Mouse (Mus musculus): ENCODE results near the gene Mogs. TPM values are rescaled to one million over a fixed set of nuclear protein-coding genes. Genes with fewer than 3 reads are reported as not detected.

Mogs gene
- total RNA-seq, 1 experiment from 2014 or later: 51.1 TPM

DNA sequence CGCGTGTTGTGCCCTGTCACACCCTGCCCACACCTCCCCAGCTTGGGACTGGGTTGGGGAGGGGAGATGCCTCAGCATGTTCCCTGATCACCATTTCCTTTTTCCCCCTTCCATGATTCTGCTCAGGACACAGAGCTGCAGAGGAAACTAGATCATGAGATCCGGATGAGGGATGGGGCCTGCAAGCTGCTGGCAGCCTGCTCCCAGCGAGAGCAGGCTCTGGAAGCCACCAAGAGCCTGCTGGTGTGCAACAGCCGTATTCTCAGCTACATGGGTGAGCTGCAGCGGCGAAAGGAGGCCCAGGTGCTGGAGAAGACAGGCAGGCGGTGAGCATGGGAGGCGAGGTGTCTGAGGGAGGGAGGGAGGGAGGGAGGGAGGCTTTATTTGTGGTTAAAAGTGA lies 30.5 kb downstream of the Mogs start:
- DNase-seq: no peak

DNA sequence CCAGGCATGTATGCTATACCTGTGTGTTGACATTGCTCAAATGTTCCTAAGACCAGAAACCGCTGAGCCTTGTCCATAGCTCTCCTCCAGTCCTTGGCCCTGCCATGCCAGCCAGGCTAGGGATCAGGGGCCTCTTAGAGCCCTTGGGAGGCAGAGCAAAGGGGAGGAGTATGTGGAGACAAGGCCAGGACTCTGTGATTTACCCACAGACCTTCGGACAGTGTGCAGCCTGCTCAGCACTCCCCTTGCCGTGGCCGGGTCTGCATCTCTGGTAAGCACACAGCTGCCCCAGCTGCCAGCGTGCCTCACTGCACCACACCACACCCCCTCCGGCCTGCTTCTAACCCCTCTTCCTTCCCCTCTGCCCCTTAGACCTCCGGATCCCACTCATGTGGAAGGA lies 32.0 kb downstream of the Mogs start:
- DNase-seq: peak; percentile 72

DNA sequence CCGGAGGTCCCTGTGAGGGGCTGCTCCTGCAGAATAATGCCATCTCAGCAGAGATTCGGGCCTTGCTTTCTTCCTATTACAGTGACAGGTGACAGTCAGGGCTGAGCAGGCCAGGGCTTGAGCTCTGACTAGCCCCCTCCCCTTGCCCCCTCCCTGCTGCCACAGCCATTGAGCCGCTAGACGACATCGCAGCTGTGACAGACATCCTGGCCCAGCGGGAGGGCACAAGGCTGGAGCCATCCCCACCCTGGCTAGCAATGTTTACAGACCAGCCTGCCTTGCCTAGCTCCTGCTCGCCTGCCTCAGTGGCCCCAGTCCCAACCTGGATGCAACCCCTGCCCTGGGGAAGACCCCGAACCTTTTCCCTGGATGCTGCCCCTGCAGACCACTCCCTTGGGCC lies 36.4 kb downstream of the Mogs start:
- no peak for DNase-seq

DNA sequence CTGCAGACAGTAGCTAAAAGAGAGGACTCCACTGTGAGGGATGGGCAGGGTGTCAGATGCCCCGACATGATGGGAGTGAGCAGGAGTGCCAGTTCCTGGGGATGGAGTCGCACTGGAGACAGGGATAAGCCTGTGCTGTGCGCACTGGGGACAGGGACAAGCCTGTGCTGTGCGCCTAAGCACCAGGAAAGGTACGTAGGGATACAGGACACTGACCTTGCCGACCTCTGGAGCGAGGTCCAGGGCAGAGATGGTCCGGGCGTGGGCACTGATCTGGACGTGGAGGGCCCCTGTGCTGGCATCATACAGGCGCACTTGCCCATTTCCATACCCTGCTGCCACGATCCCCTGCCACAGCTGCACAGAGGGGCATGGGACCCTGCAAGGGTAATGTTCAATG lies 37.7 kb downstream of the Mogs start:
- DNase-seq: no peak

DNA sequence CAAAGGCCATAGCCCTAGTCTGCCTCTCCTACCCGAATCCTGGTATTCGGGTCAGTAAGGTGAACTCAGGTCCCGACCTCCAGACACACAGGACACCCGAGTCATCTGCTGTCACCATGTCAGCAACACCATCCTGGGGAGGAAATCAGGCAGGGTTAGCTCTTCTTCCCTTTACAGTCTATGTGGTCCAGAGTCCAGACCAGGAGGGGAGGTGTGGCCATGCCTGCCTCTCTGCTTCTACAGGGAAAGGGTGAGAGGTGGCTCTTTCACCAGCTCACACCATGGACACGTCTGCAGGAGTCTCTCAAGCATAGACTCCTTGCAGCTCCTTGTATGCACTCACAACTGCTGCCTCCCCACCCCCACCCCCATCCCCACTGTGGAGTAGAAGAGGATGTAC lies 38.2 kb downstream of the Mogs start:
- DNase-seq: no peak

DNA sequence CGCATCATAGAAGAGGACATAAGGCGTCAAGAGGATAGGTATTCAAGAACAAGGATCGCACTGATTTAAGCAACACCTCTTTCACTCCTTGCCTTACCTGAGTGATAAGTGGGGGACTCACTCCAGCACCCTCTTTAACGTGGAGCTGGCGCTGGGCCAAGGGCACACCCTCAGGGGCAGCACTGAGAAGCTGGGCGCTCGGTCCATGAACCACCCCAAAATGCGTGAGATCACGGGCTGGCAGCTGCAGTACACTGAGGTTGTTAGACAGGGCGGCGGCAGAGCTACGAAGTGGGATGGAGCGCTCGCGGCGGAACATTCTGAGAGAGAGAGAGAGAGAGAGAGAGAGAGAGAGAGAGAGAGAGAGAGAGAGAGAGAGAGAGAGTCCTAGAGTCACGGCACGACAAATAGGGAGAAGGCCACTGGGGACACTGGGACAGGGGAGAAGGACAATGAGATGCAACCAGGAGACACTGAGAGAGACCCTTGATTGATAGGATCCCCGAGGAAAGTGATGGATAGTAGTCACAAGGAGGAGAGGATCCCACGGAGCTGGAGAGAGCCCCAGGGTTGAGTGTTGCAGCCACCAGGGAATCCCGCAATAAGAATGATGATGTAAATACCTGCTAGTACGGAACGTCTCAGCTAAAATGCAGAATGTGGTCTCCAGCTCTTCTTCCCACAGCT lies 40.4 kb downstream of the Mogs start:
- no peak for DNase-seq

DNA sequence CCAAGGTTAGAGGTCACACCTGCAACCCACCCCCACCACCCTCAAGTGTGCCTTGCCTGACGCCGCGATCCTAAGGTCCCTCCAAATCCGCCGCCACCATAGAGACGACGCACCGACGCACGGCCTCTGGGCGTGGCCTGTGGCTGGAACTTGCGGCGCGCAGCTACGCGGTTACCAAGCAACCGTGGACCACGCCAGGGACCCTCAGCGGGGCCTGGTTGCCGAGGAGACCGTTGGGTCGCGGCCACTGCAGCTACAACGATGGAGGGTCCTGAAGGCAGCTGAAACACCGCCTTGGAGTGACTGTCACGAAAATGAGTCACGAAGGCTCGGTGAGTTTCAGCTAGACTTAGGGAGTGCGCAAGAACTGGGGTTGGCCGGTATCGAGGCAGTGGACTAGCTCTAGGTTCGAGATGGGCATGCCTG lies 41.0 kb downstream of the Mogs start, which contains the start of the genes Wdr54 and 1700003E16Rik:
Gene Wdr54, minus strand, starts transcription at position 139 of the 426 bp plus-strand sequence.
Gene 1700003E16Rik, plus strand, starts transcription at position 146 of the 426 bp plus-strand sequence.
- DNase-seq: peak; percentile 76

DNA sequence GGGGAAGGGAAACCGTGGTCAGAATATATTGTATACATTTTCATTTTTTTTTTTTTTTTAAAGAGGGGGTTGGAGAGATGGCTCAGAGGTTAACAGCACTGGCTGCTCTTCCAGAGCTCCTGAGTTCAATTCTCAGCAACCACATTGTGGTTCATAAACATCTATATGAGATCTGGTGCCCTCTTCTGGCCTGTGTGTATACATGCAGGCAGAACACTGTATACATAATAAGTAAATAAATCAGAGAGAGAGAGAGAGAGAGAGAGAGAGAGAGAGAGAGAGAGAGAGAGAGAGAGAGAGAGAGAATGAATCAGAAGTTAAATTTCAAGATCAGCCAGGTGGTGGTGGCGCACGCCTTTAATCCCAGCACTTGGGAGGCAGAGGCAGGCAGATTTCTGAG lies 44.2 kb downstream of the Mogs start:
- peak; percentile 70 for DNase-seq

DNA sequence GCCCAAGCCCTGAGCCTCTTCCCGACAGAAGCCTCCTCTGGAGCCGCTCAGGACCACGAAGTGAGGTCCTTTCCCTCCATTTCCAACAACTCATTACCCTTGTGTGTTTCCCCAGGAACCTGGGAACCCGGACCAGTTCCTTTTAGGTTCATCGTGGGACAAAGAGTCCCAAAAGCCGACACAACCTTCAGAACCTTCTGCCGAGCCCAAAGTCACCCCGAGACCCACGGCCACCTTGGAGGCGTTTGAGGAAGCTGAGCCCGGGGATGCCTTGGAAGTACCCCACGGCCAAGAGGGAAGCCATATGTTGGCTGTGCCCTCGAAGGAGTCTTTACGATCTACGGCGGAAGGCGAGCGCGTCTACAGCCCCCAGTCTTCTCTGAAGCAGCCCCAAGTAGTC lies 46.1 kb downstream of the Mogs start:
- DNase-seq: no peak

DNA sequence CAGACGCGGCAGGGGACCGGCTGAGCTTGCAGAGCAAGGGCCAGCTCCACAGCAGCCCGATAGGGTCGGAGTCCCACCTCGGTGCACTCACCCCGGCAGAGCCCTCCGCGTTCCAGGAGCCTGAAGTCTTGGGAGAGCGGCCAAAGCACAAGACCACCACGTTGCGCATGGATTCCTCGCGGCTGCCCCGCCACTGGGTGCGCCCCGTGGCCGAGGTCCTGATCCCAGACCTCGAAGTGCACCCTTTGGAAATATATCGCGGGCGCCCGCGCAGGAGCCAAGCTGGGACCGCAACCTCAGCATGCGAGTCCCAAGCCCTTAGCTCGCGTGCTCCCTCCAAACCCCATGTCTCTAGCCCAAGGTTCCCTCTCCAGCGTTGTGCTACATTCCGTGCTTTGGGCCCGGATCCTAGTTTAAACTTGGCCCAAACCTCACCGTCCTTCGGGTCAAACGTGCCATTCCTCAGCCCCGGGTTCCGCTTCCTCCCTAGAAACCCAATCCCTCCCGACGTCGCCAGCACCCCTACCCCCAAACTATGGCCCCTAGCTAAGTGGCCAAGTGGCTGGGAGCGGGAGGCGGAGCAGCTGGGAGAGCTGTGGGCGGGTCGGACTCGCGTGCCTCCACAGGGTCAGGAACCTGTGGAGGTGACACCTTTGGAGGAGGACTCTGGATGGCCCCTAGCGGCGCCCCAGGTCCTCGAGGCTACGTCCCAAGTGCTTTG lies 46.8 kb downstream of the Mogs start:
- DNase-seq: peak; percentile 71

DNA sequence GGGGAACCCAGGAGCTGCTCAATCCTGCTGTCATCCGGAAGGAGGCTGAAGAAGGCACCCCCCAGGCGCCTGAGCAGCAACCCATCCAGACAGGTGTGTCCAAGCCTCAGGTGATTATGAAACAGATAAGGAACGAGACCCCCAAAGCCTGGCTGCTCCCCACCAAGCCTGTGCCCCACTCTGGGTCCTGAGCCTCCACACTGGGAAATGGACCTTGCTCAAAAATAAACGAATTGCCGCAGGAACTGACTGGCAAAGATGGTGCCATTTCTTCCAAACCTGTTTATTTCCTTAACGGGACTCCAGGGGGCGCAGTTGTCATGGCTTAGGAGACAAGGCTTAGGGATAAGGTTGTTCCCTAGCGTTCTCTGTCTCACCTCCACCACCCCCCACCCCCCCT lies 47.4 kb downstream of the Mogs start:
- peak; percentile 82 for DNase-seq

DNA sequence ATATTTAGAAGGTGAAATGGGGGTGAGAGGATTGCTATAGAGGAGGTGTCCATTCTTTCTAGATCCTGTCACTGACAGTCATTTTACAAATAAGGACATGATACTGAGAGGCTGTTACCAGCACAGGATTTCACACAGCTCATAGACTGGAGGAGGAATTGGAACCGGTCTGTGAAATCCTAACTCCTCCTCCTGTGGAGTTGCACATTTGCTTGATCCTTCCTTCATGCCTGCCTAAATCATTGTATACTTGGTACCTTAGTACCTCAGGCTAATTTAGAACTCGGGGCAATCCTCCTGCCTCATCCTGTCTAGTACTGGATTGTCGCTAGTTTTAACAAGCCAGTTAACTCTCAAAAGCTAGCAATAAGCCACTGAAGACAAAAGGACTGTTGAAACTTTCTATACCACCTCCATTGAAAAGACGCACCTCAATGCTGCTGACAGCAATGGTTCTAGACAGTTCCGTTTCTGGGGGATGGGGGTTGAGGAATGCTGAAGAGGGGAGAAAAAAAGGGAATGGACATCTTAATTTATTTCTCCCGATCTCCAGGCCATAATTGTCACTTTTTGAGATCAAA lies 49.8 kb downstream of the Mogs start:
- DNase-seq: no peak

DNA sequence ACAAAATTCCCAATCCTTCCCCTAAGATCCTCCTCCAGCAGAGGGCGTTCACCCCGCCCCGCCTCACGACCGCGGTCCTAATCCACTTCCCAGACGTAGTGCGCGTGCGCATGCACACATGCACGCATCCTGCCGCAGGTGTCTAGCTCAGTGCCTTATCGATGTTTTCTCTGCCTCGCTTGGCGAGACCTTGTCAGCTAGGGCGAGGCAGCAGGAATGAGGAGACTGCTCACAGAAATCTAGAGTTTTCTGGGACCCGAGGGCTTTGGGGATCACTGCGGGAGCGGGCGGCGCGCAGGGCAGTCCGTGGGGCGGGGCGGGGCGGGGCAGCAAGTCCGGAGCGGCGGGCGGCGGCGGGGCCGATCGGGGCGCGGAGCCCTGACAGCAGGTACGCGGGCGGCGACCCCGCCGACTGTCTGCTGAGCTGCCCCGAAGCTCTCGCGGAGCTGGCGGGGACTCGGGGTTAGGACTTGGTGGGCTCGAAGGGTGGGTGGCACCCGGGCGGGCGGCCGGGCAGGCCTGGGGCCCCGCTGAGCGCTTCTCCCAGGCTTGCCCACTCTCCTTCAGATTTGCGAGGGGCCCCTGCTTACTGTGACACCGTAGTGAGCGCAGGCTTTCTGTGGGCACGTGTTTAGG lies 50.4 kb downstream of the Mogs start, which contains the start of gene Dctn1:
Gene Dctn1, plus strand, starts transcription at position 314 of the 636 bp plus-strand sequence.
- DNase-seq: peak; percentile 98

DNA sequence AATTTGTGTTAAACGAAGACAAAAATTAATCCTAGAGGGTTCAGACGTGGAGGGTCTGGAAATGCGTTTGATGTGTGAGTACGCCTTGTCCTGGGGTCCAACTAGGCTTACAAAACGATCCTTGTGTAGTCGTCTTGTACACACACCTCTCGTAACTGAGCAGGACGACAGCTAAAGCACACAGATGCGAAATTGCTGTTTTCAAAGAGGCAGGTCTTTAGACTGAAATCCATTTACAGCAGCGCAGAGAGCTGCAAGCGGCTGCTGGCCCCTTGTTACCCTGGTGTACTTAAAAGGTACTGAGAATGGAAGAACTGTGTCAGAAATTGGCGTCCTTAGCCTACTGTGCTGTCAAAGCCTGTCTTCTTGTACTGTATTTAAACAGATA lies 50.9 kb downstream of the Mogs start:
- DNase-seq: no peak

Small RNA genes lying within 50 kb of the gene (microRNA-seq; reads per million reads assigned to microRNA genes)
- 0 reads per million in 2 experiments for gene Mir3470a

Other genes starting within 250 kb of the Mogs start
- 0.48 and 1.8 TPM in 2 replicates for gene Sema4f, start 175.7 kb upstream of the Mogs start, total RNA-seq (2021)
- not detected in 2 replicates for gene M1ap, start 168.6 kb upstream of the Mogs start, total RNA-seq (2021)
- 8.3 and 13.0 TPM in 2 replicates for gene Dok1, start 82.0 kb upstream of the Mogs start, total RNA-seq (2021)
- gene Loxl3, start 81.3 kb upstream of the Mogs start, total RNA-seq (2021): 2.8 and 4.1 TPM in 2 replicates
- gene Aup1, start 61.0 kb upstream of the Mogs start, total RNA-seq (2021): 164 and 190 TPM in 2 replicates
- gene Htra2, start 60.2 kb upstream of the Mogs start, total RNA-seq (2021): 50.7 and 59.3 TPM in 2 replicates
- gene Dqx1, start 57.7 kb upstream of the Mogs start, total RNA-seq (2021): 2.8 TPM in 2 replicates
- gene Tlx2, start 45.2 kb upstream of the Mogs start, total RNA-seq (2021): 9.4 and 10.4 TPM in 2 replicates
- 29.2 and 39.8 TPM in 2 replicates for gene Pcgf1, start 37.6 kb upstream of the Mogs start, total RNA-seq (2021)
- 6.4 and 9.0 TPM in 2 replicates for gene Lbx2, start 29.1 kb upstream of the Mogs start, total RNA-seq (2021)
- gene Ccdc142, start 13.9 kb upstream of the Mogs start, total RNA-seq (2021): 3.1 and 6.0 TPM in 2 replicates
- 4.1 and 5.3 TPM in 2 replicates for gene Gm42688, start 13.9 kb upstream of the Mogs start, total RNA-seq (2021)
- gene Mrpl53, start 6.5 kb upstream of the Mogs start, total RNA-seq (2021): 114 and 119 TPM in 2 replicates
- gene Wbp1, start 6.1 kb downstream of the Mogs start, total RNA-seq (2021): 64.5 and 69.3 TPM in 2 replicates
- gene Ino80b, start 9.9 kb downstream of the Mogs start, total RNA-seq (2021): 19.3 and 22.5 TPM in 2 replicates
- 9.1 and 13.6 TPM in 2 replicates for gene Rtkn, start 20.0 kb downstream of the Mogs start, total RNA-seq (2021)
- 1.5 and 2.9 TPM in 2 replicates for gene Wdr54, start 40.9 kb downstream of the Mogs start, total RNA-seq (2021)
- 0.33 and 0.34 TPM in 2 replicates for gene 1700003E16Rik, start 40.9 kb downstream of the Mogs start, total RNA-seq (2021)
- gene Dctn1, start 50.4 kb downstream of the Mogs start, total RNA-seq (2021): 102 and 126 TPM in 2 replicates
- 0.30 and 0.98 TPM in 2 replicates for gene Slc4a5, start 104.3 kb downstream of the Mogs start, total RNA-seq (2021)
- 21.1 and 24.1 TPM in 2 replicates for gene Mthfd2, start 210.4 kb downstream of the Mogs start, total RNA-seq (2021)
- 75.9 and 79.9 TPM in 2 replicates for gene Mob1a, start 210.5 kb downstream of the Mogs start, total RNA-seq (2021)
- gene Bola3, start 233.7 kb downstream of the Mogs start, total RNA-seq (2021): 261 TPM in 2 replicates